Mouse (Mus musculus) lung, postnatal 10 days (tissue): ENCODE results near the gene Gm49416.
"Not testable (repeated sequence)": the region's sequence is repeated elsewhere in the genome, so short reads cannot be mapped to it uniquely, and the experiment has no call there.

ENCODE experiments used
- DNase-seq: peaks from one replicate; pipeline ENCODE4 v3.0.0; 2021

Gm49416 gene

GRCm38 (mm10) chr19:8880311-8881033, 8.3 kb upstream of the Gm49416 start, which contains the start of gene Uqcc3:
Uqcc3 (minus strand) TSS chr19:8880923.
- DNase-seq = peak; percentile 95

- no peak for DNase-seq
Observed at GRCm38 (mm10) chr19:8881034-8881392, 7.7 kb upstream of the Gm49416 start.

- DNase-seq = no peak
Observed at GRCm38 (mm10) chr19:8883616-8884015, 5.1 kb upstream of the Gm49416 start, which contains the start of the genes Lbhd1 and Gm49403. Lbhd1 (plus strand) TSS chr19:8883732. Gm49403 (plus strand) TSS chr19:8883930.

GRCm38 (mm10) chr19:8886916-8887584, 1.7 kb upstream of the Gm49416 start:
- no peak for DNase-seq

- no peak for DNase-seq
Observed at GRCm38 (mm10) chr19:8887585-8888463, 902 bp upstream of the Gm49416 start.

- peak; percentile 92 for DNase-seq
Observed at GRCm38 (mm10) chr19:8892829-8893766, 4.4 kb downstream of the Gm49416 start, which contains the start of gene Ints5. Ints5 (plus strand) TSS chr19:8893005.

GRCm38 (mm10) chr19:8895397-8895960, 6.8 kb downstream of the Gm49416 start:
- DNase-seq = no peak

GRCm38 (mm10) chr19:8896231-8896630, 7.5 kb downstream of the Gm49416 start:
- not testable (repeated sequence) for DNase-seq

- peak; percentile 78 for DNase-seq
Observed at GRCm38 (mm10) chr19:8897211-8897864, 8.6 kb downstream of the Gm49416 start.

GRCm38 (mm10) chr19:8897865-8898495, 9.3 kb downstream of the Gm49416 start, which contains the start of gene Ganab:
Ganab (plus strand) TSS chr19:8898071.
- peak; percentile 98 for DNase-seq

- no peak for DNase-seq
Observed at GRCm38 (mm10) chr19:8898576-8898975, 9.8 kb downstream of the Gm49416 start.

- DNase-seq = no peak
Observed at GRCm38 (mm10) chr19:8899079-8899478, 10.4 kb downstream of the Gm49416 start.

- DNase-seq = no peak
Observed at GRCm38 (mm10) chr19:8903412-8903811, 14.7 kb downstream of the Gm49416 start.

- no peak for DNase-seq
Observed at GRCm38 (mm10) chr19:8908531-8908930, 19.8 kb downstream of the Gm49416 start.

- no peak for DNase-seq
Observed at GRCm38 (mm10) chr19:8911810-8912209, 23.1 kb downstream of the Gm49416 start.

- no peak for DNase-seq
Observed at GRCm38 (mm10) chr19:8914212-8914611, 25.5 kb downstream of the Gm49416 start.

- no peak for DNase-seq
Observed at GRCm38 (mm10) chr19:8919000-8919399, 30.3 kb downstream of the Gm49416 start.

- no peak for DNase-seq
Observed at GRCm38 (mm10) chr19:8919684-8920072, 31.0 kb downstream of the Gm49416 start.

- peak; percentile 98 for DNase-seq
Observed at GRCm38 (mm10) chr19:8920073-8920736, 31.5 kb downstream of the Gm49416 start, which contains the start of gene B3gat3. B3gat3 (plus strand) TSS chr19:8920374.

- DNase-seq = no peak
Observed at GRCm38 (mm10) chr19:8920836-8921291, 32.1 kb downstream of the Gm49416 start.
